Mouse (Mus musculus) megakaryocyte, embryonic 14.5 days (primary cell): ENCODE results near the gene Rhoa. TPM values are rescaled to one million over a fixed set of nuclear protein-coding genes. Genes with fewer than 3 reads are reported as not detected.
"Not testable (repeated sequence)": the region's sequence is repeated elsewhere in the genome, so short reads cannot be mapped to it uniquely, and the experiment has no call there.

Experiments
- H3K27me3 ChIP-seq: replicated peaks from 2 replicates; pipeline ENCODE3; 2012; ENCODE audit warnings: inconsistent platforms
- H3K36me3 ChIP-seq: replicated peaks from 2 replicates; pipeline ENCODE3; 2012; ENCODE audit warnings: low read length, inconsistent platforms, mixed read lengths
- H3K4me1 ChIP-seq: 2 replicates; pipeline ENCODE4 v1.6.1; 2012; ENCODE audit warnings: inconsistent platforms
- H3K4me3 ChIP-seq: replicated peaks from 2 replicates; pipeline ENCODE3; 2012; ENCODE audit warnings: moderate library complexity, mild to moderate bottlenecking, inconsistent platforms
- H3K9me3 ChIP-seq: 2 replicates; pipeline ENCODE4 v1.6.1; 2012; ENCODE audit warnings: inconsistent platforms
- FLI1 ChIP-seq: IDR thresholded peaks from 2 replicates; pipeline ENCODE4 v1.6.1; 2012; ENCODE audit warnings: low read length, inconsistent platforms, mixed read lengths
- GATA1 ChIP-seq: IDR thresholded peaks from 3 replicates; pipeline ENCODE4 v1.6.1; 2012; ENCODE audit warnings: mixed read lengths, low read length, inconsistent platforms, borderline replicate concordance
- polyA plus RNA-seq: library from polyadenylated mRNA; stranded (reverse); fragments of >175 nt; gene quantifications from 2 replicates; pipeline ENCODE4 v1.2.3, GENCODE M21; 2012; ENCODE audit warnings: low replicate concordance; ENCODE audit not compliant: insufficient read depth

The Rhoa gene
- polyA plus RNA-seq, 1 experiment, result 92.2 TPM

DNA sequence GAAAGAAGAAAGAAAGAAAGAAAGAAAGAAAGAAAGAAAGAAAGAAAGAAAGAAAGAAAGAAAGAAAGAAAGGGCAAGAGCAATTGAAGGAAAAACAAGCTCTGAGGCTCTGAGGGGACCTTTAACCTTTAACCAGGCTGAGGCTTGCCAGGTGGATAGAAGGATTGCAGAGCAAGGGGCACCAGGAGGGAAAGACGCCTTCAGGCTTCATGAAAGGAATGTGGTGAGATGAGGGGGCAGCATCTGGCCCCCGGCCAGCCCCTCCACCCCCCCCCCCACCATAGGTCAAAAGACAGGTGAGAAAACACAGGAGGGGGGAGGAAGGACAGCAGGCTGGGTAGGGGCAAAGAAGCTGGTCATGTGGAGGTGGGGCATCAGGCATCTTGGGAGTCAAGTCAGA, 34.0 kb upstream of the Rhoa start:
- no peaks in the 10 kb centered on the region for H3K36me3 ChIP-seq
- H3K4me3 ChIP-seq, result no peak overlapping the region
- peaks cover 46% of the 10 kb centered on the region for H3K27me3 ChIP-seq
- H3K9me3 ChIP-seq, result no peaks in the 10 kb centered on the region
- no peak for TF ChIP-seq GATA1
- no peak for TF ChIP-seq FLI1
- H3K4me1 ChIP-seq, result peaks cover 13% of the 10 kb centered on the region

DNA sequence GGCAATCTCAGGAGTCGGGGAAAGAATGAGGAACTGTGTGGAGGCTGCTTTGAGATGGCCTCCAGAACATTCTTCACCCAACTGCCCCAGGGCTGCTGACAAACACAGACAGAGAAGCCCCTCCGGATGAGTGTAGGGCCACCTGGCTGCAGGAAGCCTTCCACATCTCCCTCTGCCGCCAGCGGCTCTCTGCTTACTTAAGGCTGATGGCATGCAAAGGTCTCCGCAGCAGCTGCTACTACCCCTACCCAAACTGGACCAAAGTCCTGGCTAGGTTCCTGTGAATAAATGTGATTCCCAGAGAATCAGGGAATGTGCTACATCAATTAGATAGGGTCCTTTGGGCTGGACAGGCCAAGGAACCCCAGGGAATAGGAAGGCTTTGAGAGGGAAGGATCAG, 33.2 kb upstream of the Rhoa start:
- TF ChIP-seq FLI1 (no peak), GATA1 (no peak)
- Histone ChIP-seq H3K4me3 (no peak overlapping the region), H3K27me3 (peaks cover 42% of the 10 kb centered on the region), H3K4me1 (peaks cover 10% of the 10 kb centered on the region), H3K36me3 (no peaks in the 10 kb centered on the region), H3K9me3 (no peaks in the 10 kb centered on the region)

DNA sequence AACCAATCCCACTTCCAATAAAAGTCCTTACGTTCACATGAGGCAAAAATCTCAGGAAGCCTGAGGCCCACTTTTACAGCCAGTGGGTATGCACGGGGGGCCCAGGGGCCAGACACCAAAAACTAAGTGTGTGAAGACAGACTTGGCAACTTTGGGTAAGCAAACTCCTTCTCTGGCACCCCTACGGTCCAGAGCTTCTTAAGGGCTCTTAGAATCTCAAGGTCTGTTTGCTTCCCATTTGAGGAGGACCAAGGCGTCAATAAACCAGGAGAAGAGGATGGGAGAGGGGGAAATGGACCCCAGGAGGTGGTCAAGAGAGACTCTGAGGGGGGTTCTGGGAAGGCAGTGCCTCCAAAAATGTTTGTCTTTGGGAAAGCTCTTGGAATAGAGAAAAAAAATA, 32.4 kb upstream of the Rhoa start:
- no peak for TF ChIP-seq GATA1
- TF ChIP-seq FLI1, result no peak
- H3K4me3 ChIP-seq, result no peak overlapping the region
- no peaks in the 10 kb centered on the region for H3K9me3 ChIP-seq

DNA sequence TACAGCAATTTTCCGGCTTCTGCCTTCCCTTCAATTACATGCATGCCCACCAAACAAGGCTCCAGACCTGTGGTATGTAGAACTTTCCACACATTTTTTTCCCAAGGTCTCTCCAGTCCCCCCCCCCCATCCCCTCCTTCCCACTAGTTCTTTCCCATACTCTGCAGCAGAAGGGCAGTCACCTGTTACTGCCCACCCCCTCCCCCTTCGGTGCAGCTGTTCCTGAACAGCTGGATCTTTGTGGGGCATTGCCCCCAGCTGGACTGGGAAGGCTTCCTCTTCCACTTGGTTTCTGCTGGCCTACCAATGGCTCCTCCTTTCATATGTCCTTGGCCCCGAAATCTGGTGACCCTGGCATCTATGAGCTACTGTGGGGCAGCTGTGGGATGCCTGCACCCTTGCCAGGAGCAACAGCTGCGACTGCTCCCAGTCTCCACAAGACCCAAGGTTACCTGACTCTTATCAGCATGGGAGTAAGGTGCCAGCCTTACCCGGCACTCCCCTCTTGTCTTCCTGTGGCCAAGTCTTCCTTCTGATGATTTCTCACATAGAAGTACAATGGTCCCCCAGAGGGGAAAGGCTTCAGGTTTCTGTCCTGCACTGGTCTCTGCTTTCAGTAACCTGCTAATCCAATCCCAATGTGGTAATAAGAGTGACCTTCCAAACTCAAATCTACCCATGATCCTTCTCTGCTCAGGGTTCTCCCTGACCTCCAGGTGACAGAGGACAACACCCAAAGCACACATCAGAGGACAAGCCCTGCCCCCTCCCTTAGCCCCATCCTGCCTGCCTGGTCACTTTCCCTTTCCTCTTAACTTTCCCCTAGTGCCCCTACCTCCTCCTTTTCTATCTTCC, 31.2 kb upstream of the Rhoa start:
- TF ChIP-seq FLI1 (no peak), GATA1 (no peak)
- H3K4me3 ChIP-seq, result no peak overlapping the region
- H3K27me3 ChIP-seq, result peaks cover 42% of the 10 kb centered on the region
- H3K9me3 ChIP-seq, result no peaks in the 10 kb centered on the region
- peaks cover 14% of the 10 kb centered on the region for H3K4me1 ChIP-seq
- no peaks in the 10 kb centered on the region for H3K36me3 ChIP-seq

More for the DNA sequence above, 32.4 kb upstream of the Rhoa start:
- Histone ChIP-seq H3K27me3 (peaks cover 45% of the 10 kb centered on the region), H3K36me3 (no peaks in the 10 kb centered on the region), H3K4me1 (peaks cover 9% of the 10 kb centered on the region)

- TF ChIP-seq FLI1 (no peak), GATA1 (no peak)
- peaks cover 41% of the 10 kb centered on the region for H3K27me3 ChIP-seq
- no peaks in the 10 kb centered on the region for H3K9me3 ChIP-seq
- no peak overlapping the region for H3K4me3 ChIP-seq
- H3K4me1 ChIP-seq, result peaks cover 20% of the 10 kb centered on the region
- H3K36me3 ChIP-seq, result no peaks in the 10 kb centered on the region
These were observed 30.6 kb upstream of the Rhoa start for GRCm38 (mm10) chr9:108275331-108275659.

- Histone ChIP-seq H3K36me3 (no peaks in the 10 kb centered on the region), H3K4me3 (no peak overlapping the region), H3K4me1 (peaks cover 24% of the 10 kb centered on the region), H3K27me3 (peaks cover 18% of the 10 kb centered on the region), H3K9me3 (no peaks in the 10 kb centered on the region)
- TF ChIP-seq GATA1 (no peak), FLI1 (no peak)
These were observed 27.1 kb upstream of the Rhoa start for GRCm38 (mm10) chr9:108278697-108279450.

DNA sequence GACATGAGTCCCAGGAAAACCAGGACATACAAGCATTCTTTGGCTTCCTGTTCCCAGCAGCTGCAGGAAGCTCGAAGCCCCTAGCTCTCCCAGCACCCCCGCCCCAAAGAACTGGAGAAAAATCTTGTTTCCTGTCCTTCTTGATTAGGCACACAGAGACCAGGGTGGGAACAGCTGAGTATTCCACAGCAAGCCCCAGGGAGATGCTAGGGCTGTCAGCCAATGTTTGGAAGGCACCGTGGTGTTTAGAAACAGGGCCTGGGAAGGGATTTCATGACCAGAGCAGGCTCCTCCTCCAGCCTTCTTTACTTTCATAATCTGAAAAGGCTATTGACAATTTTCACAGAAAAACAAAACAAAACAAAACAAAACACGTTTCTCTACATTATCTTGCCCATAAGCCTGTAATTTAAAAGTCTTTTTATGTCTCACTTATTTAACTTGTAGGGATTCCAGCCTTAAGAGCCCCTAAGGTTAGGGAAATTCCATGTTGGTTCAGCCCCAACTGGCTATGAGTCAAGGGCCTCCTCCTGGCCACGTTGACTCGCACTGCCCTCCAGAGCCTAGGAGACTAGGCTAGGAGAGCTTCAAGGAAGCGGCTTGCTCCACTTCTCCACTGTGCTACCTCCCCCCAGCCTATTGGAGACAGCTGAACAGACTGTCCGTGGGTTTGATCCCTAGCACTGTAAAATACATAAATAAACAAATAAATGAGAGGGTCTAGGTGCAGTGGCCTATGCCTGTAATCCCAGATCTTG, 25.7 kb upstream of the Rhoa start:
- H3K27me3 ChIP-seq, result peaks cover 7% of the 10 kb centered on the region
- peak overlapping the region; percentile 39 for H3K4me3 ChIP-seq
- peaks cover 25% of the 10 kb centered on the region for H3K4me1 ChIP-seq
- TF ChIP-seq GATA1 (no peak), FLI1 (no peak)
- H3K9me3 ChIP-seq, result no peaks in the 10 kb centered on the region
- H3K36me3 ChIP-seq, result no peaks in the 10 kb centered on the region

DNA sequence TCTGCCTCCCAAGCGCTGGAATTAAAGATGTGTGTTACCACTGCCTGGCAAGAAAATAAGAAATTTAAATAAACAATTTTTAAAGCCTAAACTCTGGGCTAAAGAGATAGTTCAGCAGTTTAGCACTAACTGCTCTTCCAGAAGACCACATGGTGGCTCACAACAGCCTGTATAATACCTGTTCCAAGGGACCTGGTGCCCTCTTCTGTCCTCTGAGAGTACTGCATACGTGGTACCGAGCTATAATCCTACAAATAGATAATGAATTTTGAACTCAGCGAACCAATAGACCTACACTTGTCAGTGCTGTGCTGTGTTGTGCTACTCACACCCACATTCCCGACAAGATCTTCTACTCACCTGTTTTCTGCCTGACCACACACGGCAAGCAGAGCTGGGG, 21.5 kb upstream of the Rhoa start:
- no peak for TF ChIP-seq FLI1

DNA sequence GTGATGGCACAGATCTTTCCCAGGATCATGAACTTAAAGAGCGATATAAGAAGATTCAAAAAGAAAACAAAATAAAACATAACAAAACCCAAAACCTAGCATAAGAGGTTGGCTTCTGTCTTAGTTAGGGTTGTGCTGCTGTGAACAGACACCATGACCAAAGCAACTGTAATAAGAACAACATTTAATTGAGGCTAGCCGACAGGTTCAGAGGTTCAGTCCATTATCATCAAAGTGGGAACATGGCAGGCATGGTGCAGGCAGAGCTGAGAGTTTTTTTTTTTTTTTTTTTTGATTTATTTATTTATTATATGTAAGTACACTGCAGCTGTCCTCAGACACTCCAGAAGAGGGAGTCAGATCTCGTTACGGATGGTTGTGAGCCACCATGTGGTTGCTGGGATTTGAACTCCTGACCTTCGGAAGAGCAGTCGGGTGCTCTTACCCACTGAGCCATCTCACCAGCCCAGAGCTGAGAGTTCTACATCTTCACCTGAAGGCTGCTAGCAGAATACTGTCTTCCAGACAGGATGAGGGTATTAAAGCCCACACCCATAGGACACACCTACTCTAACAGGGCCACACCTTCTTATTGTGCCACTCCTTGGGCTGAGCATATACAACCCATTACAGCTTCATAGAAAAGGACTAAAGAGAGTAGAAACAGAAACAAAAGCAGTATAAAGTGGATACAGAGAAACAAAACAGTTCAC, 18.2 kb upstream of the Rhoa start:
- H3K4me1 ChIP-seq, result peaks cover 24% of the 10 kb centered on the region
- H3K27me3 ChIP-seq, H3K4me3 ChIP-seq, H3K36me3 ChIP-seq, H3K9me3 ChIP-seq: not testable (repeated sequence)

More for the DNA sequence above, 21.5 kb upstream of the Rhoa start:
- Histone ChIP-seq H3K9me3 (no peaks in the 10 kb centered on the region), H3K27me3 (no peaks in the 10 kb centered on the region), H3K4me3 (peak overlapping the region; percentile 70), H3K4me1 (peaks cover 20% of the 10 kb centered on the region), H3K36me3 (no peaks in the 10 kb centered on the region)
